ENCODE assay signal across 16 mouse cellular contexts in genomic region chr15:25926171-25926570, GRCm38 (mm10). TPM values are rescaled to one million over a fixed set of nuclear protein-coding genes. Genes with fewer than 3 reads are reported as not detected.
A peak's percentile ranks its signal among the peaks of the same experiment; 100 is the strongest.
DNase-seq lines count a peak whose midpoint lies in the region; ATAC-seq and TF ChIP-seq lines count a peak whose summit lies in the region.
"Had no signal": no experiment of that assay in that cellular context is flagged by ENCODE, and none has a peak within 500 bp of the region (broad histone marks: within the 10 kb centered on the region; RNA-seq: fewer than 3 reads in every experiment).

No protein-coding gene starts in this region.

- no peaks in the 10 kb centered on the region for H3K27me3 ChIP-seq in lung, embryonic 15.5 days
- H3K27me3 ChIP-seq: embryonic facial prominence, embryonic 15.5 days; forebrain, embryonic 12.5 days; liver, embryonic 13.5 days; stomach, embryonic 15.5 days had no signal

- H3K27ac ChIP-seq in gastrocnemius, adult 2 months: peak overlapping the region; percentile 65
- no peak overlapping the region for H3K27ac ChIP-seq in lung, embryonic 15.5 days
- H3K27ac ChIP-seq: embryonic facial prominence, embryonic 15.5 days; forebrain, embryonic 12.5 days; liver, embryonic 13.5 days; stomach, embryonic 15.5 days had no signal

- no peak overlapping the region for H3K4me2 ChIP-seq in lung, embryonic 15.5 days
- H3K4me2 ChIP-seq: embryonic facial prominence, embryonic 15.5 days; forebrain, embryonic 12.5 days; liver, embryonic 13.5 days; stomach, embryonic 15.5 days had no signal

- TF ChIP-seq CTCF in gastrocnemius, adult 2 months (IDR thresholded peaks at IDR 0.05): no peak

- peak; percentile 88 for ATAC-seq in lung, embryonic 15.5 days (ENCODE audit: borderline replicate concordance, extremely low read depth, low FRiP score, low TSS enrichment)

- H3K4me3 ChIP-seq in gastrocnemius, adult 2 months: no peak overlapping the region
- no peak overlapping the region for H3K4me3 ChIP-seq in lung, embryonic 15.5 days
- H3K4me3 ChIP-seq: embryonic facial prominence, embryonic 15.5 days; forebrain, embryonic 12.5 days; liver, embryonic 13.5 days; stomach, embryonic 15.5 days had no signal

- no peak for DNase-seq in gastrocnemius, adult 2 months
- no peak for DNase-seq in gastrocnemius, postnatal 10 days
- no peak for DNase-seq in lung, postnatal 25 days (ENCODE audit: low spot score)
- DNase-seq in layer of hippocampus, adult 8-10 months (ENCODE audit: low spot score in 2 of 2): peak; percentile 59 to 61
- DNase-seq in left cerebral cortex, postnatal 36 days (ENCODE audit: low spot score in 2 of 2): peak; percentile 42 to 51
- DNase-seq in natural killer cell, adult 2 months (ENCODE audit: low spot score in 2 of 2): no peak
- DNase-seq in urinary bladder, postnatal 10 days (ENCODE audit: low spot score): no peak
- DNase-seq: cerebellum, adult 2 months; heart, adult 11 months; kidney, adult 9 months; liver, embryonic 13.5 days; midbrain, embryonic 14.5 days had no signal

- H3K9me3 ChIP-seq in lung, embryonic 15.5 days: no peaks in the 10 kb centered on the region
- H3K9me3 ChIP-seq: embryonic facial prominence, embryonic 15.5 days; forebrain, embryonic 12.5 days; liver, embryonic 13.5 days; stomach, embryonic 15.5 days had no signal

- no peaks in the 10 kb centered on the region for H3K36me3 ChIP-seq in lung, embryonic 15.5 days
- H3K36me3 ChIP-seq: embryonic facial prominence, embryonic 15.5 days; forebrain, embryonic 12.5 days; liver, embryonic 13.5 days; stomach, embryonic 15.5 days had no signal

- intact Hi-C loops in gastrocnemius, adult 2 months (cut with DNase I): no loop called here
- intact Hi-C loops in left cerebral cortex, postnatal 36 days (cut with DNase I): no loop called here

- H3K9ac ChIP-seq in lung, embryonic 15.5 days: no peak overlapping the region
- H3K9ac ChIP-seq: embryonic facial prominence, embryonic 15.5 days; forebrain, embryonic 12.5 days; liver, embryonic 13.5 days; stomach, embryonic 15.5 days had no signal

- WGBS in lung, embryonic 15.5 days: 52% methylated on average over 4 of the region's 4 CpGs

- no peaks in the 10 kb centered on the region for H3K4me1 ChIP-seq in lung, embryonic 15.5 days
- H3K4me1 ChIP-seq: embryonic facial prominence, embryonic 15.5 days; forebrain, embryonic 12.5 days; liver, embryonic 13.5 days; stomach, embryonic 15.5 days had no signal

RNA-seq across cellular contexts. Expression of gene Zfp622, which starts 58.0 kb away (rescaled TPM):
- total RNA-seq in gastrocnemius, adult 2 months (2021): 10 to 100 TPM; 22.6 to 25.5 TPM
- total RNA-seq in gastrocnemius, postnatal 10 days (2021): 10 to 100 TPM; 29.5 to 32.4 TPM
- 25.8 and 30.0 TPM in 2 replicates for polyA plus RNA-seq in lung, embryonic 15.5 days (2015; fragmentation: Nextera tagmentation; extraction: Ambion mirVana)
- total RNA-seq in layer of hippocampus, adult 8-10 months (2022): 10 to 100 TPM; 46.2 to 54.1 (median 51.5) TPM
- 10 to 100 TPM; 38.7 to 46.1 TPM for total RNA-seq in left cerebral cortex, postnatal 36 days (2021)

Comparison
In these comparisons a context has a peak if more than half of its experiments do, and no peak if none do; other contexts are left out.
1. DNase-seq: peak in layer of hippocampus, adult 8-10 months (2 of 2) and left cerebral cortex, postnatal 36 days (2 of 2); none in gastrocnemius, adult 2 months (single experiment), gastrocnemius, postnatal 10 days (single experiment), lung, postnatal 25 days (single experiment), natural killer cell, adult 2 months (0 of 2) and urinary bladder, postnatal 10 days (single experiment).